Mouse (Mus musculus): ENCODE measurements at regions not wholly inside any gene's neighbourhood (a gene's known extent, or its start where the extent isn't known, plus 50 kb on each side); places are given as distances from the start of the nearest gene placed in this dataset.
"Not testable (repeated sequence)": the region's sequence is repeated elsewhere in the genome, so short reads cannot be mapped to it uniquely, and the experiment has no call there.

- ATAC-seq (ENCODE audit: insufficient number of reproducible peaks, low FRiP score, low TSS enrichment): no peak
Observed at GRCm38 (mm10) chr8:18065456-18065855, 912.6 kb downstream of the Defb40 start.

DNA sequence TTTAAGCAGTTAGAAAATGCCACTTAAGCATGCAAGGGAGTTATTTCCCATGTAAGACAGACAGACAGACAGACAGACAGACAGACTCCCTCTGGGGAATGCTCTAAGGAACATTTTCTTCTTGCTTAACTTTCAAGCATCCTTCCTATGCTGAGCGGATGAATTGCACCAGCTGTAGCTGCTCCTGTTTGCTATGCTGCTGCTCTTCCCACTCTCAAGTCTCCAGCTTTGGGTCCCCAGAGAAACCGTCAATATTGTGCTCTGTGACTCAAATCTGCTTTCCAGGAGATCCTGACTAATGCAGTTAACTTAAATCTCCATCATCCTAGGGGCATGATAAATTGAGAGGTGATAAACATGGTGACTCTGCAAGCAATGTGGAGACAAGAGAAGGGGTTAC is 918.5 kb downstream of the Defb40 start:
- ATAC-seq (ENCODE audit: insufficient number of reproducible peaks, low FRiP score, low TSS enrichment): no peak

- ATAC-seq (ENCODE audit: insufficient number of reproducible peaks, low FRiP score, low TSS enrichment): no peak
Observed at GRCm38 (mm10) chr8:18021196-18021595, 956.9 kb downstream of the Defb40 start.

DNA sequence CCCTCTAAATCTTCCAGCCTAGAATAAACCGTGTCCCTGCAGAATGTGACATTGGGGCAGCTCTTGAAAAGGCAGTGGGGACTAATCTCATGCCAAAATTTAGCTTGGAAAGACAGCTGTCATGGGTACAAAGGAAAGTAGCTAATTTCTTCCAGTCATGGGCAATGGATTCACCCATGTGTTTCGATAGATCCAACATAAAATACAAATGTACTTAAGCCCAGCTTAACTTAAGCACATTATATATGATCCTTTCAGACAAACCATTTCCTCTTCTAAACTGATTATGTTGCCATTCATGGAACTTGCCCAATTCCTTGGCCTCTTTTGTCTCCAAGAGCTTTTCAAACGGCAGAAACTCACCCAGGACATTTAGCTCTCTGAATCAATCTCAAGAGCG is 970.5 kb downstream of the Defb40 start:
- no peak for ATAC-seq (ENCODE audit: insufficient number of reproducible peaks, low FRiP score, low TSS enrichment)

- no peak for ATAC-seq (ENCODE audit: insufficient number of reproducible peaks, low FRiP score, low TSS enrichment)
Observed at GRCm38 (mm10) chr8:18005660-18006059, 972.4 kb downstream of the Defb40 start.

DNA sequence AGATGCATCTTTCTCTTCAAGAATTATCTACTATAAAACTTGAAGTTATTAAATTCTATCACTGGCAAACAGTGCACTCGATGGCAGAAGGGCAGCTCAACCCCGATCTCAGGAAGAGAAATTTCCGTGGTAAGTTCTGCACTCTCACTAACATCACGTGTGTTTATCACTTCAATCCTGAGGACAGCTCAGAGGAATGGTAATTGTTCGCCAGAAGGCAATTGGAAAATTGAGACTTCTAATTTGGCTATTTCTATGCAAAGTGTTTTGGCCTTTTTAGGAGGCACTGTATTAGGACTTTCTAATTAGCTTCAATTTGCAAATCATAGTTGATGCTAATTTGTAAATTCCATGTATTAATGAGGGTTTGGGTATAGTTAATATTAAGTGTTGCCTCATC is 977.3 kb downstream of the Defb40 start:
- no peak for ATAC-seq (ENCODE audit: insufficient number of reproducible peaks, low FRiP score, low TSS enrichment)

- ATAC-seq (ENCODE audit: insufficient number of reproducible peaks, low FRiP score, low TSS enrichment): no peak
Observed at GRCm38 (mm10) chr8:17984779-17985178, 993.3 kb downstream of the Defb40 start.

DNA sequence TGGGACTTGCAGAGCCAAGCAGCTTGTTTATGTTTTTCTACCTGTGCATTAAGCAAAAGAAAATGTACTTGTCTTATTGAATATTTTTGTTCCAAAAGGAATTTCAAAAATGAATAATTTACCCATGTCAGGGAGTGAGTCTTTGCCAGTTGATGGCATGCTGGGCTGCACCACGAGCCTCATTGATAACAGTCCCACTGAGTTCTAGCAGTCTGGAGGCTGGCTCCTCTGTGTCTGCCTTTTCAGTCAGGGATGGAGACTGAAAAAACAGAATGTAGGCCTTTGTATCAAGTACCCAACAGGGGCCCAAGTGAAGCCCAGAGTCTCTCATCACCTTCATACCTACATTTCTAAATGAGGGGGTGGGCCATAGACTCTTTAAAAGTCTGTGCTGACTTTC is 1029.2 kb downstream of the Defb40 start:
- ATAC-seq (ENCODE audit: insufficient number of reproducible peaks, low FRiP score, low TSS enrichment): no peak

- no peak for ATAC-seq (ENCODE audit: insufficient number of reproducible peaks, low FRiP score, low TSS enrichment)
Observed at GRCm38 (mm10) chr8:17948053-17948834, 1029.8 kb downstream of the Defb40 start.

- ATAC-seq (ENCODE audit: insufficient number of reproducible peaks, low FRiP score, low TSS enrichment): no peak
Observed at GRCm38 (mm10) chr8:17934696-17935095, 1043.4 kb downstream of the Defb40 start.

GRCm38 (mm10) chr8:17909316-17909715 is 1068.7 kb downstream of the Defb40 start:
- no peak for ATAC-seq (ENCODE audit: insufficient number of reproducible peaks, low FRiP score, low TSS enrichment)

GRCm38 (mm10) chr8:17888598-17888997 is 1089.5 kb downstream of the Defb40 start:
- not testable (repeated sequence) for ATAC-seq (ENCODE audit: insufficient number of reproducible peaks, low FRiP score, low TSS enrichment)

- ATAC-seq (ENCODE audit: insufficient number of reproducible peaks, low FRiP score, low TSS enrichment): no peak
Observed at GRCm38 (mm10) chr8:17863388-17863787, 1114.7 kb downstream of the Defb40 start.
